ENCODE assay signal across 12 mouse cellular contexts in the genomic region with DNA sequence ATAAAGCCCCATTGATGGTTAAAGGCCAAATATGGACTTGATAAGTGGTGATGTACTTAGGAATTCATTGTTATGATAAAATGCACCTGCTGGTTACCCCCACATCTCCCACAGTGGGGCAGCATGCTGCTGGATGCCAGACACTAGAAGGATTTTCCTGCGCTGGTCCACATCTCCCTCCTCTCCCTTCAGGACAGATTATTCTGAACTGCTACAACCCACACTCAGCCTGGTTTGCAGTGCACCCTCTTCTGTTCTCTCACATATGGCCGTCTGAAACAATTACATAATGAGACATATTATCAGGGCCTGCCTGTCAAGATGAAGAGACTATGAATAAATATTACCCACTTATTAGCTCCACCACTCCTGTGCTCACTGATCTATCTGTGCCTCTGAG.
DNase-seq lines count a peak whose midpoint lies in the region; ATAC-seq and TF ChIP-seq lines count a peak whose summit lies in the region.
"Had no signal": no experiment of that assay in that cellular context is flagged by ENCODE, and none has a peak within 500 bp of the region (broad histone marks: within the 10 kb centered on the region; RNA-seq: fewer than 3 reads in every experiment).

No protein-coding gene starts in this region.

- TF ChIP-seq CTCF in intestine, postnatal 0 days (IDR thresholded peaks at IDR 0.05; ENCODE audit: low read depth): no peak

- 31% methylated on average over 2 of the region's 2 CpGs for WGBS in intestine, embryonic 16.5 days
- 58% methylated on average over 2 of the region's 2 CpGs for WGBS in intestine, postnatal 0 days
- WGBS in forebrain, embryonic 15.5 days: 34% methylated on average over 2 of the region's 2 CpGs
- 20% methylated on average over 2 of the region's 2 CpGs for WGBS in midbrain, embryonic 13.5 days

- H3K27me3 ChIP-seq in intestine, embryonic 16.5 days (replicated peaks; ENCODE audit: control insufficient read depth, insufficient read depth, low read length): no peaks in the 10 kb centered on the region
- H3K27me3 ChIP-seq in intestine, postnatal 0 days (replicated peaks; ENCODE audit: control insufficient read depth, insufficient read depth, low read length): no peaks in the 10 kb centered on the region
- no peaks in the 10 kb centered on the region for H3K27me3 ChIP-seq in forebrain, embryonic 15.5 days
- no peaks in the 10 kb centered on the region for H3K27me3 ChIP-seq in midbrain, embryonic 13.5 days
- H3K27me3 ChIP-seq: heart, embryonic 15.5 days had no signal

- peak; percentile 3 for DNase-seq in ZHBTc4 (ENCODE audit: low read depth, low spot score)
- no peak for DNase-seq in adrenal gland, postnatal 10 days
- DNase-seq: kidney, adult 8-10 months; lung, embryonic 14.5 days had no signal

- no peaks in the 10 kb centered on the region; the same call in 1 of the 2 replicates for H3K4me1 ChIP-seq in intestine, embryonic 16.5 days (ENCODE audit: control insufficient read depth, insufficient read depth, low read length)
- H3K4me1 ChIP-seq in intestine, postnatal 0 days (replicated peaks; ENCODE audit: control insufficient read depth, insufficient read depth, low read length): no peaks in the 10 kb centered on the region
- 0 out of 2 replicates have a peak, but pooled peaks cover 18% of the 10 kb centered on the region for H3K4me1 ChIP-seq in forebrain, embryonic 15.5 days
- peaks cover 13% of the 10 kb centered on the region for H3K4me1 ChIP-seq in midbrain, embryonic 13.5 days (replicated peaks)
- H3K4me1 ChIP-seq: limb, embryonic 10.5 days had no signal

- no peak overlapping the region for H3K9ac ChIP-seq in intestine, embryonic 16.5 days (ENCODE audit: low read depth, low read length)
- no peak overlapping the region for H3K9ac ChIP-seq in intestine, postnatal 0 days (ENCODE audit: low read depth, low read length)
- H3K9ac ChIP-seq in forebrain, embryonic 15.5 days (replicated peaks): no peak overlapping the region
- no peak overlapping the region for H3K9ac ChIP-seq in midbrain, embryonic 13.5 days (replicated peaks)
- H3K9ac ChIP-seq: heart, embryonic 15.5 days; lung, embryonic 14.5 days had no signal

- H3K9me3 ChIP-seq in intestine, embryonic 16.5 days (ENCODE audit: control insufficient read depth, low read length): no peaks in the 10 kb centered on the region
- H3K9me3 ChIP-seq in intestine, postnatal 0 days (ENCODE audit: control insufficient read depth): no peaks in the 10 kb centered on the region
- H3K9me3 ChIP-seq in forebrain, embryonic 15.5 days: no peaks in the 10 kb centered on the region
- no peaks in the 10 kb centered on the region for H3K9me3 ChIP-seq in midbrain, embryonic 13.5 days
- H3K9me3 ChIP-seq: embryonic facial prominence, embryonic 10.5 days; heart, embryonic 15.5 days; limb, embryonic 10.5 days had no signal

- H3K36me3 ChIP-seq in intestine, embryonic 16.5 days (ENCODE audit: control insufficient read depth, insufficient read depth, low read length): no peaks in the 10 kb centered on the region
- H3K36me3 ChIP-seq in intestine, postnatal 0 days (ENCODE audit: control insufficient read depth, insufficient read depth): no peaks in the 10 kb centered on the region
- no peaks in the 10 kb centered on the region for H3K36me3 ChIP-seq in forebrain, embryonic 15.5 days
- no peaks in the 10 kb centered on the region for H3K36me3 ChIP-seq in midbrain, embryonic 13.5 days
- H3K36me3 ChIP-seq: embryonic facial prominence, embryonic 10.5 days; heart, embryonic 15.5 days; limb, embryonic 10.5 days had no signal

- peak; percentile 42; the same call in 1 of the 2 replicates for ATAC-seq in intestine, embryonic 16.5 days
- ATAC-seq in intestine, postnatal 0 days: no peak
- ATAC-seq in forebrain, embryonic 15.5 days (replicated peaks): peak; percentile 73
- peak; percentile 92 for ATAC-seq in midbrain, embryonic 13.5 days
- no peak for ATAC-seq in erythroblast, adult 5-6 weeks (replicated peaks; ENCODE audit: low FRiP score, poor library complexity, severe bottlenecking)

- H3K27ac ChIP-seq in intestine, embryonic 16.5 days (ENCODE audit: low read length): no peak overlapping the region
- no peak overlapping the region for H3K27ac ChIP-seq in intestine, postnatal 0 days (ENCODE audit: low read depth, low read length)
- no peak overlapping the region for H3K27ac ChIP-seq in forebrain, embryonic 15.5 days (replicated peaks)
- H3K27ac ChIP-seq in midbrain, embryonic 13.5 days: no peak overlapping the region
- H3K27ac ChIP-seq: embryonic facial prominence, embryonic 10.5 days; heart, embryonic 15.5 days; limb, embryonic 10.5 days had no signal

- no peak overlapping the region for H3K4me2 ChIP-seq in intestine, embryonic 16.5 days (ENCODE audit: low read depth, low read length)
- H3K4me2 ChIP-seq in intestine, postnatal 0 days (replicated peaks; ENCODE audit: low read depth): no peak overlapping the region
- no peak overlapping the region for H3K4me2 ChIP-seq in forebrain, embryonic 15.5 days (replicated peaks)
- no peak overlapping the region for H3K4me2 ChIP-seq in midbrain, embryonic 13.5 days (replicated peaks)
- H3K4me2 ChIP-seq: heart, embryonic 15.5 days; lung, embryonic 14.5 days had no signal

- no peak overlapping the region for H3K4me3 ChIP-seq in intestine, embryonic 16.5 days (ENCODE audit: low read length)
- no peak overlapping the region for H3K4me3 ChIP-seq in intestine, postnatal 0 days (ENCODE audit: low read depth, low read length)
- H3K4me3 ChIP-seq in forebrain, embryonic 15.5 days: no peak overlapping the region
- H3K4me3 ChIP-seq in midbrain, embryonic 13.5 days (replicated peaks): no peak overlapping the region
- H3K4me3 ChIP-seq: embryonic facial prominence, embryonic 10.5 days; heart, embryonic 15.5 days; limb, embryonic 10.5 days had no signal

Comparison
In these comparisons a context has a peak if more than half of its experiments do, and no peak if none do; other contexts are left out.
1. ATAC-seq: peak in intestine, embryonic 16.5 days (single experiment), forebrain, embryonic 15.5 days (single experiment) and midbrain, embryonic 13.5 days (single experiment); none in intestine, postnatal 0 days (single experiment) and erythroblast, adult 5-6 weeks (single experiment).